8 mouse cellular contexts compared by ENCODE assay signal in the genomic region with DNA sequence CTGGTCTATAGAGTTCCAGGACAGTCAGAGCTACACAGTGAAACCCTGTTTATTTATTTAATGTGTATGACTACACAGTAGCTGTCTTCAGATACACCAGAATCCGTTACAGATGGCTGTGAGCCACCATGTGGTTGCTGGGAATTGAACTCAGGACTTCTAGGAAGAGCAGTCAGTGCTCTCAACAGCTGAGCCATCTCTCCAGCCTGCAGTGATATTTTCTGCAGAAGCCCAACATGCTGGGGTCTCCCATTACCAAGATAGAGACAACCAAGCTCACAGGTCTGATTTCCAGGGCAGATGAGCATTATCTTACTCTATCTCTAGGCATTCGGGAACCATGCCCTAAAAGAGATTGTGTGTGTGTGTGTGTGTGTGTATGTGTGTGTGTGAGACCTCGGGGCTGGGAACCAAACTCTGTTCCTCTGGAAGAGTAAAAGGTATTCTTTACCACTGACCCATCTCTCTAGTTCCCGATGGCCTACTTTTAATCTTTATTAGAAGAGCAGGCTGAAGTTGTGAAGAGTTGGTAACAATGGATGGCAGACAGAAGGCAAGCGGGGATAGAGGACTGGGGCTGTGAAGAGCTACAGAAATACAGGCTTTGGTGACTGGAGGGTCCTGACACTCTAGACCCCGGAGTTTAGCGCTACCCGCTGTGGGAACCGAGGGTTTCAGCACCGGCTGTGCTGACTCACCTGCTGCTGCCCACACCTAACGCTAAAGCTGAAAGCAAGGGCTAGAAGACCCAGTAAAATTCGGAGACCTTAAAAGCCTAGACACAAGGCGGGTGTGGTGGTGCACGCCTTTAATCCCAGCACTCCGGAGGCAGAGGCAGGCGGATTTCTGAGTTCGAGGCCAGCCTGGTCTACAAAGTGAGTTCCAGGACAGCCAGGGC. TPM values are rescaled to one million over a fixed set of nuclear protein-coding genes. Genes with fewer than 3 reads are reported as not detected.
DNase-seq lines count a peak whose midpoint lies in the region; ATAC-seq lines count a peak whose summit lies in the region.

No protein-coding gene starts in this region.

- peak overlapping the region; percentile 25 for H3K9ac ChIP-seq in lung, embryonic 16.5 days (ENCODE audit: low read length)
- H3K9ac ChIP-seq in heart, embryonic 14.5 days (ENCODE audit: low read length) = peak overlapping the region; percentile 77
- peak overlapping the region; percentile 59 for H3K9ac ChIP-seq in liver, embryonic 13.5 days

- H3K36me3 ChIP-seq in lung, embryonic 16.5 days (ENCODE audit: control insufficient read depth, insufficient read depth, low read length) = no peaks in the 10 kb centered on the region
- peaks cover 19% of the 10 kb centered on the region for H3K36me3 ChIP-seq in heart, embryonic 14.5 days (ENCODE audit: control insufficient read depth, insufficient read depth, low read length)
- H3K36me3 ChIP-seq in liver, embryonic 13.5 days = peaks cover 10% of the 10 kb centered on the region

- WGBS in lung, embryonic 16.5 days = 32% methylated on average over 17 of the region's 17 CpGs
- 34% methylated on average over 16 of the region's 17 CpGs for WGBS in heart, embryonic 14.5 days
- 14% methylated on average over 17 of the region's 17 CpGs for WGBS in liver, embryonic 13.5 days (ENCODE audit: insufficient replicate concordance)

- H3K9me3 ChIP-seq in lung, embryonic 16.5 days (ENCODE audit: control insufficient read depth, low read length) = no peaks in the 10 kb centered on the region
- no peaks in the 10 kb centered on the region for H3K9me3 ChIP-seq in heart, embryonic 14.5 days (ENCODE audit: control insufficient read depth, low read length)
- no peaks in the 10 kb centered on the region for H3K9me3 ChIP-seq in liver, embryonic 13.5 days (replicated peaks)

- peak overlapping the region; percentile 95 for H3K27ac ChIP-seq in lung, embryonic 16.5 days (ENCODE audit: low read length)
- H3K27ac ChIP-seq in heart, embryonic 14.5 days (replicated peaks in 1 of 2; ENCODE audit: control insufficient read depth in 1 of 2, insufficient read depth in 1 of 2, low read depth in 2 of 2, low read length in 2 of 2) = peak overlapping the region; percentile 92 to 98
- H3K27ac ChIP-seq in liver, embryonic 13.5 days = peak overlapping the region; percentile 88

- H3K27me3 ChIP-seq in lung, embryonic 16.5 days (ENCODE audit: control insufficient read depth, insufficient read depth, low read depth, low read length) = no peaks in the 10 kb centered on the region
- H3K27me3 ChIP-seq in heart, embryonic 14.5 days (ENCODE audit: control insufficient read depth, insufficient read depth, low read length) = no peaks in the 10 kb centered on the region
- no peaks in the 10 kb centered on the region; the same call in 1 of the 2 replicates for H3K27me3 ChIP-seq in liver, embryonic 13.5 days

- H3K4me1 ChIP-seq in lung, embryonic 16.5 days (replicated peaks; ENCODE audit: control insufficient read depth, insufficient read depth, low read length) = peaks cover 24% of the 10 kb centered on the region
- H3K4me1 ChIP-seq in heart, embryonic 14.5 days (ENCODE audit: control insufficient read depth in 2 of 2, insufficient read depth in 2 of 2, low read length in 2 of 2) = peaks cover 16 to 29% of the 10 kb centered on the region in 2 experiments
- peaks cover 66% of the 10 kb centered on the region for H3K4me1 ChIP-seq in liver, embryonic 13.5 days (replicated peaks)

- peak overlapping the region; percentile 52 for H3K4me2 ChIP-seq in lung, embryonic 16.5 days (ENCODE audit: low read depth, low read length)
- peak overlapping the region; percentile 58 for H3K4me2 ChIP-seq in heart, embryonic 14.5 days (ENCODE audit: low read length)
- H3K4me2 ChIP-seq in liver, embryonic 13.5 days = peak overlapping the region; percentile 97

- no peak for ATAC-seq in lung, embryonic 16.5 days (ENCODE audit: low read depth)
- no peak for ATAC-seq in heart, embryonic 14.5 days (ENCODE audit: insufficient number of reproducible peaks, insufficient read depth, low FRiP score, low read depth)
- ATAC-seq in liver, embryonic 13.5 days (ENCODE audit: low read depth) = no peak

- intact Hi-C loops in left cerebral cortex, postnatal 25 days (cut with DNase I) = loop anchor here (2.0 kb wide), 1 partner anchor 55 kb away; a partner anchor contains a TSS

- peak overlapping the region; percentile 77 for H3K4me3 ChIP-seq in lung, embryonic 16.5 days (ENCODE audit: low read length)
- H3K4me3 ChIP-seq in heart, embryonic 14.5 days (ENCODE audit: control insufficient read depth in 1 of 2, insufficient read depth in 1 of 2, low read depth in 1 of 2, low read length in 2 of 2) = peak overlapping the region in 1 of 2 experiments; percentile 10; a peak in 2 of 4 replicates
- H3K4me3 ChIP-seq in liver, embryonic 13.5 days (replicated peaks) = peak overlapping the region; percentile 71

- no peak for DNase-seq in lung, postnatal 25 days (ENCODE audit: low spot score)
- DNase-seq in brain, adult 2 months (ENCODE audit: low read depth, low spot score) = peak; percentile 30
- DNase-seq in liver, embryonic 13.5 days = no peak
- DNase-seq in thymus, postnatal 14 days = peak; percentile 39
- no peak for DNase-seq in left cerebral cortex, postnatal 25 days (ENCODE audit: low spot score in 2 of 2)
- no peak for DNase-seq in lung, postnatal 14 days

RNA-seq across cellular contexts. Expression of a gene that starts 1.1 kb away (rescaled TPM):
- polyA plus RNA-seq in lung, embryonic 16.5 days (2015; fragmentation: Nextera tagmentation; extraction: Ambion mirVana) = 24.4 TPM in 2 replicates
- polyA plus RNA-seq in heart, embryonic 14.5 days (2014; fragmentation: Nextera tagmentation; extraction: Ambion mirVana) = 8.9 and 9.4 TPM in 2 replicates
- 8.0 and 8.2 TPM in 2 replicates for polyA plus RNA-seq in liver, embryonic 13.5 days (2015; fragmentation: Nextera tagmentation; extraction: Ambion mirVana)
- total RNA-seq in left cerebral cortex, postnatal 25 days (2021) = 10 to 100 TPM; 20.5 to 22.4 TPM

RNA-seq across cellular contexts. Expression of a gene that starts 1.6 kb away (rescaled TPM):
- polyA plus RNA-seq in lung, embryonic 16.5 days (2015; fragmentation: Nextera tagmentation; extraction: Ambion mirVana) = 20.9 and 21.5 TPM in 2 replicates
- polyA plus RNA-seq in heart, embryonic 14.5 days (2014; fragmentation: Nextera tagmentation; extraction: Ambion mirVana) = 7.7 and 8.0 TPM in 2 replicates
- polyA plus RNA-seq in liver, embryonic 13.5 days (2015; fragmentation: Nextera tagmentation; extraction: Ambion mirVana) = 4.3 and 5.6 TPM in 2 replicates
- 10 to 100 TPM; 43.4 to 50.4 TPM for total RNA-seq in left cerebral cortex, postnatal 25 days (2021)

RNA-seq across cellular contexts. Expression of a gene that starts 20.2 kb away (rescaled TPM):
- polyA plus RNA-seq in lung, embryonic 16.5 days (2015; fragmentation: Nextera tagmentation; extraction: Ambion mirVana) = 1.1 and 1.4 TPM in 2 replicates
- polyA plus RNA-seq in heart, embryonic 14.5 days (2014; fragmentation: Nextera tagmentation; extraction: Ambion mirVana) = 1.0 and 1.2 TPM in 2 replicates
- polyA plus RNA-seq in liver, embryonic 13.5 days (2015; fragmentation: Nextera tagmentation; extraction: Ambion mirVana) = 0.82 and 0.97 TPM in 2 replicates
- total RNA-seq in left cerebral cortex, postnatal 25 days (2021) = 10 to 100 TPM; 16.0 to 18.0 TPM

RNA-seq across cellular contexts. Expression of a gene that starts 54.9 kb away (rescaled TPM):
- polyA plus RNA-seq in lung, embryonic 16.5 days (2015; fragmentation: Nextera tagmentation; extraction: Ambion mirVana) = 27.9 and 29.4 TPM in 2 replicates
- 32.8 and 35.7 TPM in 2 replicates for polyA plus RNA-seq in heart, embryonic 14.5 days (2014; fragmentation: Nextera tagmentation; extraction: Ambion mirVana)
- 4.8 and 4.9 TPM in 2 replicates for polyA plus RNA-seq in liver, embryonic 13.5 days (2015; fragmentation: Nextera tagmentation; extraction: Ambion mirVana)
- total RNA-seq in left cerebral cortex, postnatal 25 days (2021) = 100 to 1,000 TPM; 272 to 289 TPM

Comparison
In these comparisons a context has a peak if more than half of its experiments do, and no peak if none do; other contexts are left out.
1. H3K9ac ChIP-seq: peak in every context shown above with its lines; median percentile 77 in heart, embryonic 14.5 days; 59 in liver, embryonic 13.5 days; 25 in lung, embryonic 16.5 days.
2. DNase-seq: peak in brain, adult 2 months (single experiment) and thymus, postnatal 14 days (single experiment); none in lung, postnatal 25 days (single experiment), liver, embryonic 13.5 days (single experiment), left cerebral cortex, postnatal 25 days (0 of 2) and lung, postnatal 14 days (single experiment).
3. Peak in every context shown above with its lines, with median percentiles within 50 percentile points of each other: H3K27ac ChIP-seq and H3K4me2 ChIP-seq.